Mouse (Mus musculus) thymus, adult 2 months (tissue): ENCODE results near the gene Atrnl1.

Experiments used
- CTCF ChIP-seq: fragments of 200-500 bp; IDR thresholded peaks from 2 replicates; pipeline ENCODE4 v1.5.1; 2012; ENCODE audit warnings: mild to moderate bottlenecking, control low read depth, low read length, moderate library complexity, borderline replicate concordance; ENCODE audit not compliant: control insufficient read depth, poor library complexity, insufficient read depth; ENCODE audit errors: extremely low read depth
- POLR2A ChIP-seq: fragments of 200-500 bp; IDR thresholded peaks from 2 replicates; pipeline ENCODE4 v1.6.1; 2012; ENCODE audit warnings: mild to moderate bottlenecking, low read length, control low read depth, moderate library complexity; ENCODE audit not compliant: control insufficient read depth, poor library complexity, insufficient read depth; ENCODE audit errors: extremely low read depth

GRCm38 (mm10) chr19:57889741-57890140 lies 278.9 kb downstream of the Atrnl1 start:
- TF ChIP-seq POLR2A (no peak), CTCF (no peak)
